Mouse (Mus musculus): Measurements from ENCODE around the gene Fance. TPM values are rescaled to one million over a fixed set of nuclear protein-coding genes. Genes with fewer than 3 reads are reported as not detected.

Fance gene
- total and polyA plus RNA-seq, 2 experiments from 2014 or later: 13.8 to 14.1 TPM

DNA sequence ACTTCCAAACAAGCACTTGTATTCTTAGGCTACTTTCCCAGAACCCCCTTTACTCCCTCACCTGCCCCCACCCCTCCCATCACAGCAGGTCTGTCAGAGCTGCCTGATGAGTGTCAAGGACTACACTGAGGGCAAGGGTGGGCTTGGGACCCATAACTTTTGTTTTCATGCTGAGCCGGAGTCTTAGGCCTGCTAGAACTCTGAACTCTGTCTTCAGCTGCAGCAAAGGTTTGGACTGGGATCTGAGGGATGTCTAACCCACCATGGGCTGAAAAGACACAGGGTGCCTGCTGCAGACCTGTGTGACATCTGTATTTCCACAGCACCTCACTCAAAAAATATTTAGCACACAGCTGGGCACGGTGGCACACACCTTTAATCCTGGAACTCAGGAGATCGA is 13.6 kb downstream of the Fance start:
- DNase-seq (ENCODE audit: low spot score) (no peak), ATAC-seq (ENCODE audit: insufficient read depth, low read depth) (no peak)
- no peaks in the 10 kb centered on the region for H3K9me3 ChIP-seq (replicated peaks; ENCODE audit: control insufficient read depth, low read length)
- no peak overlapping the region for H3K4me3 ChIP-seq (ENCODE audit: low read depth, low read length)
- H3K4me1 ChIP-seq (ENCODE audit: control insufficient read depth, insufficient read depth): peaks cover 18% of the 10 kb centered on the region
- TF ChIP-seq EP300 (IDR thresholded peaks at IDR 0.05; ENCODE audit: low read depth) (no peak), CTCF (IDR thresholded peaks at IDR 0.05; ENCODE audit: low read depth) (no peak)
- no peak overlapping the region for H3K4me2 ChIP-seq (ENCODE audit: low read depth, low read length)
- peaks cover 30% of the 10 kb centered on the region for H3K36me3 ChIP-seq (replicated peaks; ENCODE audit: control insufficient read depth, insufficient read depth, low read length)
- no peaks in the 10 kb centered on the region for H3K27me3 ChIP-seq (ENCODE audit: control insufficient read depth, insufficient read depth, low read length)
- H3K27ac ChIP-seq (ENCODE audit: low read depth): no peak overlapping the region
- no peak overlapping the region; the same call in 1 of the 2 replicates for H3K9ac ChIP-seq (replicated peaks; ENCODE audit: low read depth, low read length)
- WGBS: 81% methylated on average over 3 of the region's 3 CpGs

DNA sequence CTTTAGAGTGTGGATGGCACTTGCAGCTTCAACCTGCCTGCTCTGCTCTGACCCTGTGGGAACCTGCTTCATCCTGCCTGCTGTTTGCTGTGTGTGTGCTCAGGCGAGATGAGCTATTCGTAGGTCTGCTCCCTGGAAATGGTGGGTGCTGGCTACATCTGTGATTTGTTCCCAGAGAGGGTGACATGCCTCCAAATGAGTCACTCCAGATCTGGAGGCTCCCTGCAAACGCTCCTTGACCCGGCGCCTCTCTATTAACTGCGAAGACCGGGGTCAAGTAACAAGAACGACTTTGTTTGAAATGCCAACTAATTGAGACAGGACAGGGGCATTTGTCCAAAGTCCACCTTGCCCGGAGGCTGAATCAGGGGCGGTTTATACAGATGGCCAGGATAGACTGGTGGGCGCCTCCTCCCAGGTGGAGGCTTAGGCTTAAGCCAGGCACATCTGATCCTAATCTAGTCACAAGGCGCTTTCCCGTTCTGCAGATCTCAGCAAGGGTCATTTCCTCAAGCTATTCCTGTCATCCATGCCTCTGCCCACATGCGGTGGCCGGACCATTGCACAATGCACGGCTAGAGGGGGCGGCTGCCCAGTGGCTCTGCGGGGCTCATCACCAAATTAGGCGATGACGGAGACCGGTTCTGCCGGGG is 14.5 kb downstream of the Fance start:
- WGBS: 13% methylated on average over 22 of the region's 22 CpGs
- Histone ChIP-seq H3K9ac (replicated peaks; ENCODE audit: low read depth, low read length) (peak overlapping the region; percentile 45), H3K36me3 (replicated peaks; ENCODE audit: control insufficient read depth, insufficient read depth, low read length) (peaks cover 33% of the 10 kb centered on the region), H3K4me1 (ENCODE audit: control insufficient read depth, insufficient read depth) (peaks cover 18% of the 10 kb centered on the region), H3K4me2 (ENCODE audit: low read depth, low read length) (peak overlapping the region; percentile 81), H3K27me3 (ENCODE audit: control insufficient read depth, insufficient read depth, low read length) (no peaks in the 10 kb centered on the region), H3K4me3 (ENCODE audit: low read depth, low read length) (peak overlapping the region; percentile 73), H3K9me3 (replicated peaks; ENCODE audit: control insufficient read depth, low read length) (no peaks in the 10 kb centered on the region), H3K27ac (ENCODE audit: low read depth) (peak overlapping the region; percentile 93)
- TF ChIP-seq CTCF (IDR thresholded peaks at IDR 0.05; ENCODE audit: low read depth) (no peak), EP300 (IDR thresholded peaks at IDR 0.05; ENCODE audit: low read depth) (no peak)
- ATAC-seq (ENCODE audit: insufficient read depth, low read depth): peak; percentile 53; the same call in 1 of the 2 replicates
- DNase-seq (ENCODE audit: low spot score): no peak

DNA sequence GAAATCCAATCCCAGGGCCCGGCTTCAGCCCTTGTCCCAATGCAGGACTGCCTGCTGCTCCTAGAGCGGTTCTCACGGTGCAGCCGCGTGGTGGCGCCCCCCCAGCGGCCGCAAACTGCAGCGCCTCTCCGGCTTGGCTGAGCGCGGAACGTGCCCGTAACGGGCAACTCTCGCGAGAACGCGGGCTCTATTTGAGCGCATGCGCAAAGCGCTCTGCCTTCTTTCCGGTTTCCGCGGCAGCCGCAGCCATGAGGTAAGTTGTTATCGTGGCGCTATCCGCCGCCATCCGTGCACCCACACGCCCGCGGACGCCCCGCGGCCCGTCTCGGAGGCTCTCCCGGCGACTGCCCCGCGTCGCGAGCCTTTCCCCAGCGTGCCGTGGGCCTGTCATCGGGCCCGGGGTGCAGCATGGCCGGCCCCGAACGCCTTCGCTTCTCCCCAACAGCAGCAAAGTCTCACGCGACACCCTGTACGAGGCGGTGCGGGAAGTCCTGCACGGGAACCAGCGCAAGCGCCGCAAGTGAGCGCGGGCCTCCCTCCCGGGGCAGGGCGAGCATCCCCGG is 15.1 kb downstream of the Fance start, which contains the start of gene Rpl10a:
Gene Rpl10a, plus strand, starts transcription at position 106 of the 563 bp plus-strand sequence.
- no peaks in the 10 kb centered on the region for H3K9me3 ChIP-seq (replicated peaks; ENCODE audit: control insufficient read depth, low read length)
- peaks cover 18% of the 10 kb centered on the region for H3K4me1 ChIP-seq (ENCODE audit: control insufficient read depth, insufficient read depth)
- H3K4me3 ChIP-seq (ENCODE audit: low read depth, low read length): peak within 1 kb of the TSS; percentile 73
- H3K27ac ChIP-seq (ENCODE audit: low read depth): peak within 1 kb of the TSS; percentile 93
- under 1% methylated on average over 45 of the region's 67 CpGs for WGBS
- H3K36me3 ChIP-seq (replicated peaks; ENCODE audit: control insufficient read depth, insufficient read depth, low read length): peaks cover 33% of the 10 kb centered on the region
- DNase-seq (ENCODE audit: low spot score) (peak; percentile 96), ATAC-seq (ENCODE audit: insufficient read depth, low read depth) (peak; percentile 89)
- no peaks in the 10 kb centered on the region for H3K27me3 ChIP-seq (ENCODE audit: control insufficient read depth, insufficient read depth, low read length)
- H3K9ac ChIP-seq (replicated peaks; ENCODE audit: low read depth, low read length): peak within 1 kb of the TSS; percentile 88
- peak; percentile 99 for TF ChIP-seq EP300 (IDR thresholded peaks at IDR 0.05; ENCODE audit: low read depth)
- peak; percentile 84 for TF ChIP-seq CTCF (IDR thresholded peaks at IDR 0.05; ENCODE audit: low read depth)
- peak within 1 kb of the TSS; percentile 81 for H3K4me2 ChIP-seq (ENCODE audit: low read depth, low read length)

DNA sequence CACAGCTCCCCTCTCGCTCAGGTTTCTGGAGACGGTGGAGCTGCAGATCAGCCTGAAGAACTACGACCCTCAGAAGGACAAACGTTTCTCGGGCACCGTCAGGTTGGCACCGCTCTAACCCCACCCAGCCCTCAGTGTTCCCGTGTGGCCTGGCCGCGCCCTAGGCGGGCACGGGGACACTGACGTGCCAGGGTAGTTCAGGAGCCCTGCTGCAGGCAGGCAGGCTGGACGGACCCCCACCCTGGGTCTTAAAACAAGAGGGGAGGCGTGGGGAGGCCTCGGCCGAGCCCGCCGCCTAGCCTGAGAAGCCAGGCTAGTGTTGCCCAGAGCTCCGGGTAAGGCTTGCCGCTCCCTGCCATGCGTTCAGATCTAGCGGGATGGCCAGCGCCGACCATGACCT is 15.6 kb downstream of the Fance start:
- TF ChIP-seq EP300 (IDR thresholded peaks at IDR 0.05; ENCODE audit: low read depth): no peak
- no peak for TF ChIP-seq CTCF (IDR thresholded peaks at IDR 0.05; ENCODE audit: low read depth)
- WGBS: under 1% methylated on average over 25 of the region's 25 CpGs
- H3K9me3 ChIP-seq (replicated peaks; ENCODE audit: control insufficient read depth, low read length): no peaks in the 10 kb centered on the region
- H3K4me1 ChIP-seq (ENCODE audit: control insufficient read depth, insufficient read depth): peaks cover 18% of the 10 kb centered on the region
- peak overlapping the region; percentile 93 for H3K27ac ChIP-seq (ENCODE audit: low read depth)
- H3K4me3 ChIP-seq (ENCODE audit: low read depth, low read length): peak overlapping the region; percentile 73
- peak overlapping the region; percentile 81 for H3K4me2 ChIP-seq (ENCODE audit: low read depth, low read length)
- H3K36me3 ChIP-seq (replicated peaks; ENCODE audit: control insufficient read depth, insufficient read depth, low read length): peaks cover 30% of the 10 kb centered on the region
- no peak for DNase-seq (ENCODE audit: low spot score)
- no peaks in the 10 kb centered on the region for H3K27me3 ChIP-seq (ENCODE audit: control insufficient read depth, insufficient read depth, low read length)
- peak overlapping the region; percentile 88 for H3K9ac ChIP-seq (replicated peaks; ENCODE audit: low read depth, low read length)
- ATAC-seq (ENCODE audit: insufficient read depth, low read depth): peak; percentile 13

DNA sequence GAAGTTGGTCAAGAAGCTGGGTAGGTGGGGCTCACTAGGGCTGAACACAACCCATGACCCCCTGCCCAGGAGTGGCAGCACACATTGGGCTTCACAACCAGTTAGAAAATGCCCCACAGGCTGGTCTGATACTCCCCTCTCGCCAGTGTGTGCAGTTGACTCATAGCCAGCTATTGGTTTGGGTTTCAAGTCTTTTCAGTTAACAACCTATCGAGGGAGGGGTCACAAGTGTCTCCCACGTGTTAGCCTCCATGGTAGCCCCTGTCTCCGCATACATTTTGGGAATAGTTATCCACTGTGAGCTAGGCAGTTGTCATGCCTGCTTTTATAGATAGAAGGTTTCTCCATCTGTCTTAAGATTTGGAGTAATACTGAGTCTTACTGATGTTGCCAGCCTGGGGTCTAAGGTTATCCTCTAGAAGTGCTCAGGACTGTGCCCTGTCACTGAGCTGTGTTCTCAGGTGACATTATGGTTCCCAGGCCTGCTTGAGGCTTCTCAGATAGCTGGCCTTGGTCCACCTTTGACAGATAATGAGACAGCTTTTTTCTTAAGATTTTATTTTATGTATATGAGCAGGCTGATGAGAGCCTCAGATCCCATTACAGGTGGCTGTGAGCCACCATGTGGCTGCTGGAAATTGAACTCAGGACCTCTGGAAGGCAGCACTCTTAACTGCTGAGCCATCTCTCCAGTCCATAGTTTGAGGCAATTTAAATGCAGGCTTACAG is 16.3 kb downstream of the Fance start:
- Histone ChIP-seq H3K9me3 (replicated peaks; ENCODE audit: control insufficient read depth, low read length) (no peaks in the 10 kb centered on the region), H3K4me2 (ENCODE audit: low read depth, low read length) (peak overlapping the region; percentile 81), H3K36me3 (replicated peaks; ENCODE audit: control insufficient read depth, insufficient read depth, low read length) (peaks cover 36% of the 10 kb centered on the region), H3K27ac (ENCODE audit: low read depth) (peak overlapping the region; percentile 93; the same call in 1 of the 2 replicates), H3K9ac (replicated peaks; ENCODE audit: low read depth, low read length) (peak overlapping the region; percentile 88), H3K27me3 (ENCODE audit: control insufficient read depth, insufficient read depth, low read length) (no peaks in the 10 kb centered on the region), H3K4me3 (ENCODE audit: low read depth, low read length) (peak overlapping the region; percentile 73), H3K4me1 (ENCODE audit: control insufficient read depth, insufficient read depth) (peaks cover 18% of the 10 kb centered on the region)
- DNase-seq (ENCODE audit: low spot score): no peak
- WGBS: 5% methylated on average over 4 of the region's 4 CpGs
- no peak for ATAC-seq (ENCODE audit: insufficient read depth, low read depth)
- TF ChIP-seq EP300 (IDR thresholded peaks at IDR 0.05; ENCODE audit: low read depth) (no peak), CTCF (IDR thresholded peaks at IDR 0.05; ENCODE audit: low read depth) (no peak)
